10 mouse cellular contexts compared by ENCODE assay signal in genomic region chr3:33043896-33044798, GRCm38 (mm10).
DNase-seq lines count a peak whose midpoint lies in the region; ATAC-seq lines count a peak whose summit lies in the region.
"Had no signal": no experiment of that assay in that cellular context is flagged by ENCODE, and none has a peak within 500 bp of the region (broad histone marks: within the 10 kb centered on the region; RNA-seq: fewer than 3 reads in every experiment).

No protein-coding gene starts in this region.

- H3K4me1 ChIP-seq in forebrain, embryonic 12.5 days, result peaks cover 3% of the 10 kb centered on the region; the same call in 1 of the 2 replicates
- no peaks in the 10 kb centered on the region for H3K4me1 ChIP-seq in forebrain, embryonic 11.5 days (replicated peaks; ENCODE audit: control insufficient read depth, insufficient read depth, low read length)
- no peaks in the 10 kb centered on the region for H3K4me1 ChIP-seq in forebrain, embryonic 14.5 days (ENCODE audit: control insufficient read depth, insufficient read depth, low read length)
- H3K4me1 ChIP-seq in neural tube, embryonic 12.5 days, result no peaks in the 10 kb centered on the region
- H3K4me1 ChIP-seq: stomach, embryonic 15.5 days had no signal

- H3K36me3 ChIP-seq in forebrain, embryonic 12.5 days (replicated peaks), result no peaks in the 10 kb centered on the region
- no peaks in the 10 kb centered on the region for H3K36me3 ChIP-seq in forebrain, embryonic 11.5 days (ENCODE audit: control insufficient read depth, insufficient read depth, low read length)
- H3K36me3 ChIP-seq in forebrain, embryonic 14.5 days (ENCODE audit: control insufficient read depth, insufficient read depth, low read length), result no peaks in the 10 kb centered on the region
- no peaks in the 10 kb centered on the region for H3K36me3 ChIP-seq in neural tube, embryonic 12.5 days
- H3K36me3 ChIP-seq: stomach, embryonic 15.5 days had no signal

- ATAC-seq in forebrain, embryonic 12.5 days (ENCODE audit: low FRiP score), result peak; percentile 30; the same call in 1 of the 2 replicates
- no peak for ATAC-seq in forebrain, embryonic 11.5 days (replicated peaks; ENCODE audit: low FRiP score)
- peak; percentile 65; the same call in 1 of the 2 replicates for ATAC-seq in forebrain, embryonic 14.5 days
- 0 out of 2 replicates have a peak, but pooled peaks have one; percentile 31 for ATAC-seq in neural tube, embryonic 12.5 days (ENCODE audit: low FRiP score, low read depth)

- no peaks in the 10 kb centered on the region for H3K27me3 ChIP-seq in forebrain, embryonic 12.5 days
- no peaks in the 10 kb centered on the region for H3K27me3 ChIP-seq in forebrain, embryonic 11.5 days (ENCODE audit: control insufficient read depth, insufficient read depth, low read length)
- no peaks in the 10 kb centered on the region for H3K27me3 ChIP-seq in forebrain, embryonic 14.5 days (replicated peaks; ENCODE audit: control insufficient read depth, insufficient read depth, low read length)
- H3K27me3 ChIP-seq in neural tube, embryonic 12.5 days (replicated peaks), result no peaks in the 10 kb centered on the region
- H3K27me3 ChIP-seq: stomach, embryonic 15.5 days had no signal

- H3K4me2 ChIP-seq in forebrain, embryonic 12.5 days, result no peak overlapping the region
- no peak overlapping the region for H3K4me2 ChIP-seq in forebrain, embryonic 11.5 days (ENCODE audit: low read depth, low read length, severe bottlenecking)
- no peak overlapping the region for H3K4me2 ChIP-seq in forebrain, embryonic 14.5 days (ENCODE audit: low read length)
- no peak overlapping the region for H3K4me2 ChIP-seq in neural tube, embryonic 12.5 days (replicated peaks)
- H3K4me2 ChIP-seq: stomach, embryonic 15.5 days had no signal

- H3K4me3 ChIP-seq in forebrain, embryonic 12.5 days (replicated peaks), result no peak overlapping the region
- H3K4me3 ChIP-seq in forebrain, embryonic 11.5 days (ENCODE audit: low read depth, low read length), result no peak overlapping the region
- H3K4me3 ChIP-seq in forebrain, embryonic 14.5 days (ENCODE audit: low read depth, low read length), result no peak overlapping the region
- H3K4me3 ChIP-seq in neural tube, embryonic 12.5 days, result no peak overlapping the region
- H3K4me3 ChIP-seq: stomach, embryonic 15.5 days had no signal

- DNase-seq in forebrain, embryonic 11.5 days (ENCODE audit: low spot score), result no peak
- DNase-seq in lung, postnatal 10 days, result peak; percentile 21
- no peak for DNase-seq in lung, postnatal 36 days
- DNase-seq in forebrain, embryonic 14.5 days (ENCODE audit: low spot score), result peak; percentile 68
- no peak for DNase-seq in thymus, postnatal 36 days
- no peak for DNase-seq in thymus, postnatal 4 days
- DNase-seq: cerebellum, adult 11 months had no signal

- no peak overlapping the region for H3K27ac ChIP-seq in forebrain, embryonic 12.5 days
- H3K27ac ChIP-seq in forebrain, embryonic 11.5 days (ENCODE audit: low read depth, low read length), result no peak overlapping the region
- H3K27ac ChIP-seq in forebrain, embryonic 14.5 days (ENCODE audit: low read depth, low read length), result no peak overlapping the region
- no peak overlapping the region for H3K27ac ChIP-seq in neural tube, embryonic 12.5 days
- H3K27ac ChIP-seq: stomach, embryonic 15.5 days had no signal

- H3K9ac ChIP-seq in forebrain, embryonic 12.5 days, result no peak overlapping the region
- no peak overlapping the region for H3K9ac ChIP-seq in forebrain, embryonic 11.5 days (ENCODE audit: low read length)
- no peak overlapping the region for H3K9ac ChIP-seq in forebrain, embryonic 14.5 days (ENCODE audit: low read length)
- H3K9ac ChIP-seq in neural tube, embryonic 12.5 days, result no peak overlapping the region
- H3K9ac ChIP-seq: stomach, embryonic 15.5 days had no signal

- WGBS in forebrain, embryonic 12.5 days, result 70% methylated on average over 10 of the region's 10 CpGs
- WGBS in forebrain, embryonic 11.5 days, result 75% methylated on average over 10 of the region's 10 CpGs
- 69% methylated on average over 10 of the region's 10 CpGs for WGBS in forebrain, embryonic 14.5 days
- WGBS in neural tube, embryonic 12.5 days, result 70% methylated on average over 10 of the region's 10 CpGs

- H3K9me3 ChIP-seq in forebrain, embryonic 12.5 days, result no peaks in the 10 kb centered on the region
- H3K9me3 ChIP-seq in forebrain, embryonic 11.5 days (ENCODE audit: control insufficient read depth, low read length), result no peaks in the 10 kb centered on the region
- H3K9me3 ChIP-seq in forebrain, embryonic 14.5 days (replicated peaks; ENCODE audit: control insufficient read depth, low read length), result no peaks in the 10 kb centered on the region
- no peaks in the 10 kb centered on the region for H3K9me3 ChIP-seq in neural tube, embryonic 12.5 days
- H3K9me3 ChIP-seq: stomach, embryonic 15.5 days had no signal

Comparison
In these comparisons a context has a peak if more than half of its experiments do, and no peak if none do; other contexts are left out.
1. DNase-seq: peak in lung, postnatal 10 days (single experiment) and forebrain, embryonic 14.5 days (single experiment); none in forebrain, embryonic 11.5 days (single experiment), lung, postnatal 36 days (single experiment), thymus, postnatal 36 days (0 of 2) and thymus, postnatal 4 days (single experiment).